11 mouse cellular contexts compared by ENCODE assay signal in genomic region chr2:162131607-162132304, GRCm38 (mm10).
DNase-seq lines count a peak whose midpoint lies in the region; ATAC-seq lines count a peak whose summit lies in the region.
"Had no signal": no experiment of that assay in that cellular context is flagged by ENCODE, and none has a peak within 500 bp of the region (broad histone marks: within the 10 kb centered on the region; RNA-seq: fewer than 3 reads in every experiment).

No protein-coding gene starts in this region.

- H3K4me2 ChIP-seq in forebrain, embryonic 16.5 days (ENCODE audit: low read length), result no peak overlapping the region
- no peak overlapping the region for H3K4me2 ChIP-seq in midbrain, embryonic 16.5 days (ENCODE audit: low read length)

- H3K27ac ChIP-seq in forebrain, embryonic 16.5 days (ENCODE audit: low read length), result no peak overlapping the region
- 0 out of 2 replicates have a peak overlapping the region, but pooled peaks have one; percentile 13 for H3K27ac ChIP-seq in midbrain, embryonic 16.5 days (ENCODE audit: low read length)
- H3K27ac ChIP-seq: layer of hippocampus, adult 2 months had no signal

- no peaks in the 10 kb centered on the region for H3K4me1 ChIP-seq in forebrain, embryonic 16.5 days (replicated peaks; ENCODE audit: control insufficient read depth, insufficient read depth, low read length)
- no peaks in the 10 kb centered on the region for H3K4me1 ChIP-seq in midbrain, embryonic 16.5 days (ENCODE audit: control insufficient read depth, insufficient read depth, low read length)
- H3K4me1 ChIP-seq: megakaryocyte, embryonic 14.5 days had no signal

- intact Hi-C loops in heart, postnatal 25 days (cut with DNase I), result no loop called here

- DNase-seq in heart, adult 8-10 months (ENCODE audit: low spot score), result peak; percentile 4
- DNase-seq in heart, postnatal 25 days (ENCODE audit: low spot score), result no peak
- DNase-seq in kidney, postnatal 10 days, result peak; percentile 17
- no peak for DNase-seq in urinary bladder, postnatal 14 days (ENCODE audit: low spot score)
- DNase-seq in thymus, postnatal 14 days, result no peak
- no peak for DNase-seq in yolk sac, embryonic 10.5 days (ENCODE audit: low spot score)
- DNase-seq: adrenal gland, adult 2 months had no signal

- H3K4me3 ChIP-seq in forebrain, embryonic 16.5 days (replicated peaks; ENCODE audit: low read length), result no peak overlapping the region
- no peak overlapping the region for H3K4me3 ChIP-seq in midbrain, embryonic 16.5 days (ENCODE audit: low read depth, low read length)
- H3K4me3 ChIP-seq: layer of hippocampus, adult 2 months; megakaryocyte, embryonic 14.5 days had no signal

- H3K9ac ChIP-seq in forebrain, embryonic 16.5 days (replicated peaks; ENCODE audit: low read depth, low read length), result no peak overlapping the region
- no peak overlapping the region for H3K9ac ChIP-seq in midbrain, embryonic 16.5 days (ENCODE audit: low read depth, low read length)

- peak; percentile 89 for ATAC-seq in forebrain, embryonic 16.5 days
- ATAC-seq in midbrain, embryonic 16.5 days, result peak; percentile 78

- peaks cover 20% of the 10 kb centered on the region for H3K27me3 ChIP-seq in forebrain, embryonic 16.5 days (replicated peaks; ENCODE audit: control insufficient read depth, insufficient read depth, low read length)
- no peaks in the 10 kb centered on the region for H3K27me3 ChIP-seq in midbrain, embryonic 16.5 days (ENCODE audit: control insufficient read depth, insufficient read depth, low read depth, low read length)
- H3K27me3 ChIP-seq: megakaryocyte, embryonic 14.5 days had no signal

- no peaks in the 10 kb centered on the region for H3K9me3 ChIP-seq in forebrain, embryonic 16.5 days (ENCODE audit: control insufficient read depth, low read length)
- H3K9me3 ChIP-seq in midbrain, embryonic 16.5 days (replicated peaks; ENCODE audit: control insufficient read depth, low read length, poor library complexity, severe bottlenecking), result no peaks in the 10 kb centered on the region

- 16% methylated on average over 4 of the region's 4 CpGs for whole genome bisulfite sequencing in forebrain, embryonic 16.5 days
- 58% methylated on average over 4 of the region's 4 CpGs for WGBS in midbrain, embryonic 16.5 days

- H3K36me3 ChIP-seq in forebrain, embryonic 16.5 days (ENCODE audit: control insufficient read depth, insufficient read depth), result no peaks in the 10 kb centered on the region
- H3K36me3 ChIP-seq in midbrain, embryonic 16.5 days (ENCODE audit: control insufficient read depth, insufficient read depth, low read length), result no peaks in the 10 kb centered on the region

Comparison
In these comparisons a context has a peak if more than half of its experiments do, and no peak if none do; other contexts are left out.
1. DNase-seq: peak in heart, adult 8-10 months (single experiment) and kidney, postnatal 10 days (single experiment); none in heart, postnatal 25 days (single experiment), urinary bladder, postnatal 14 days (single experiment), thymus, postnatal 14 days (single experiment) and yolk sac, embryonic 10.5 days (single experiment).